Mouse (Mus musculus): ENCODE measurements around the gene Pdlim3. TPM values are rescaled to one million over a fixed set of nuclear protein-coding genes. Genes with fewer than 3 reads are reported as not detected.
"Not testable (repeated sequence)": the region's sequence is repeated elsewhere in the genome, so short reads cannot be mapped to it uniquely, and the experiment has no call there.

Pdlim3 gene
- total RNA-seq (2021) = under 1 TPM; 0.76 to 0.99 TPM
- long read RNA-seq, partial matches to known transcripts = 0 of 2 reads
- long read RNA-seq, other reads (novel, unspliced or antisense) = 0 of 2 reads

GRCm38 (mm10) chr8:45885202-45885685 lies at the start of gene Pdlim3:
TSS of gene Pdlim3 (plus strand) at chr8:45885461.
- DNase-seq (ENCODE audit: low spot score in 2 of 2) = peak in 1 of 2 experiments; percentile 2

- no peak for DNase-seq (ENCODE audit: low spot score in 2 of 2)
These were observed 42.0 kb upstream of the Pdlim3 start for GRCm38 (mm10) chr8:45843306-45843705.

GRCm38 (mm10) chr8:45844097-45844885 lies 41.0 kb upstream of the Pdlim3 start:
- DNase-seq (ENCODE audit: low spot score in 2 of 2) = peak; percentile 50 to 79

- no peak for DNase-seq (ENCODE audit: low spot score in 2 of 2)
These were observed 40.3 kb upstream of the Pdlim3 start for GRCm38 (mm10) chr8:45844911-45845481.

- no peak for DNase-seq (ENCODE audit: low spot score in 2 of 2)
These were observed 39.4 kb upstream of the Pdlim3 start for GRCm38 (mm10) chr8:45845906-45846305.

GRCm38 (mm10) chr8:45855118-45855517 lies 30.1 kb upstream of the Pdlim3 start:
- no peak for DNase-seq (ENCODE audit: low spot score in 2 of 2)

GRCm38 (mm10) chr8:45857734-45858133 lies 27.5 kb upstream of the Pdlim3 start:
- no peak for DNase-seq (ENCODE audit: low spot score in 2 of 2)

GRCm38 (mm10) chr8:45858391-45858790 lies 26.9 kb upstream of the Pdlim3 start:
- DNase-seq (ENCODE audit: low spot score in 2 of 2) = no peak

GRCm38 (mm10) chr8:45871587-45871986 lies 13.7 kb upstream of the Pdlim3 start:
- DNase-seq (ENCODE audit: low spot score in 2 of 2) = not testable (repeated sequence)

GRCm38 (mm10) chr8:45872077-45872476 lies 13.2 kb upstream of the Pdlim3 start:
- DNase-seq (ENCODE audit: low spot score in 2 of 2) = no peak

GRCm38 (mm10) chr8:45874945-45875626 lies 10.2 kb upstream of the Pdlim3 start:
- peak; percentile 20 to 54 for DNase-seq (ENCODE audit: low spot score in 2 of 2)

GRCm38 (mm10) chr8:45876397-45876796 lies 8.9 kb upstream of the Pdlim3 start:
- DNase-seq (ENCODE audit: low spot score in 2 of 2) = no peak

GRCm38 (mm10) chr8:45877680-45878079 lies 7.6 kb upstream of the Pdlim3 start:
- DNase-seq (ENCODE audit: low spot score in 2 of 2) = no peak

- DNase-seq (ENCODE audit: low spot score in 2 of 2) = no peak
These were observed 4.8 kb upstream of the Pdlim3 start for GRCm38 (mm10) chr8:45880457-45880856.

GRCm38 (mm10) chr8:45881726-45882125 lies 3.5 kb upstream of the Pdlim3 start:
- DNase-seq (ENCODE audit: low spot score in 2 of 2) = no peak

- DNase-seq (ENCODE audit: low spot score in 2 of 2) = no peak
These were observed 1.5 kb upstream of the Pdlim3 start for GRCm38 (mm10) chr8:45883793-45884192.

- DNase-seq (ENCODE audit: low spot score in 2 of 2) = peak in 1 of 2 experiments; percentile 11
These were observed 709 bp upstream of the Pdlim3 start for GRCm38 (mm10) chr8:45884552-45884951.

- no peak for DNase-seq (ENCODE audit: low spot score in 2 of 2)
These were observed 514 bp downstream of the Pdlim3 start for GRCm38 (mm10) chr8:45885775-45886174.

GRCm38 (mm10) chr8:45889737-45890136 lies 4.5 kb downstream of the Pdlim3 start:
- DNase-seq (ENCODE audit: low spot score in 2 of 2) = no peak

GRCm38 (mm10) chr8:45896590-45896989 lies 11.3 kb downstream of the Pdlim3 start:
- DNase-seq (ENCODE audit: low spot score in 2 of 2) = no peak

GRCm38 (mm10) chr8:45899783-45900182 lies 14.5 kb downstream of the Pdlim3 start:
- no peak for DNase-seq (ENCODE audit: low spot score in 2 of 2)

- DNase-seq (ENCODE audit: low spot score in 2 of 2) = no peak
These were observed 16.4 kb downstream of the Pdlim3 start for GRCm38 (mm10) chr8:45901626-45902025.

Measured in layer of hippocampus, adult 18-20 months (tissue).